Mouse (Mus musculus): ENCODE measurements around the gene S100a9. TPM values are rescaled to one million over a fixed set of nuclear protein-coding genes. Genes with fewer than 3 reads are reported as not detected.

The S100a9 gene
- polyA plus RNA-seq, 2 experiments: 431 to 836 TPM

DNA sequence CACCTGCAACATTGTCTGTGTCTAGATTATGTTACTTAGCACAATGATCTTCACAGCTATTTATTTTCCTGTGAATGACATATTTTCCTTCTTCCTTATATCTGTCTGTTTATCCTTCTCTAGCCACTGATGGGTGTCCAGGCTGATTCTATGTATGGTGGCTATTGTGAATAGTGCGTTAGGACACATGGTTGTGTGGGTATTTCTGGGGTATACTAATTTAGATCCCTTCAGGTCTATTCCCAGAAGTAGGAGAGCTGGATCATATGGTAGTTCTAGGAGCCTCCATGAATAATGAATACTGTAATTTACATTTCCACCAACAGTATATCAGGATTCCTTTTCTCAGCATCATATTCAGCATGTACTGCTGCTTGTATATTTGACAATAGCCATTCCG, 45.7 kb downstream of the S100a9 start:
- TF ChIP-seq CTCF (IDR thresholded peaks at IDR 0.05; ENCODE audit: low read depth) (no peak), EP300 (IDR thresholded peaks at IDR 0.05; ENCODE audit: low read depth) (no peak)
- no peak overlapping the region for H3K4me2 ChIP-seq (ENCODE audit: low read depth)
- H3K27me3 ChIP-seq (ENCODE audit: control insufficient read depth, insufficient read depth, low read length): no peaks in the 10 kb centered on the region
- no peaks in the 10 kb centered on the region for H3K9me3 ChIP-seq (ENCODE audit: control insufficient read depth, low read length)
- DNase-seq (ENCODE audit: low read depth in 3 of 3, low spot score in 3 of 3): no peak
- no peak overlapping the region for H3K9ac ChIP-seq (replicated peaks)
- H3K36me3 ChIP-seq (replicated peaks; ENCODE audit: control insufficient read depth, insufficient read depth, low read depth): no peaks in the 10 kb centered on the region
- WGBS (ENCODE audit: insufficient replicate concordance): 61% methylated on average over 2 of the region's 2 CpGs
- ATAC-seq (ENCODE audit: insufficient read depth): no peak
- H3K4me1 ChIP-seq (replicated peaks; ENCODE audit: control insufficient read depth in 2 of 2, insufficient read depth in 2 of 2, low read length in 1 of 2): no peaks in the 10 kb centered on the region
- no peak overlapping the region for H3K27ac ChIP-seq
- H3K4me3 ChIP-seq (ENCODE audit: insufficient read depth in 1 of 2, low read depth in 2 of 2, low read length in 2 of 2): no peak overlapping the region

DNA sequence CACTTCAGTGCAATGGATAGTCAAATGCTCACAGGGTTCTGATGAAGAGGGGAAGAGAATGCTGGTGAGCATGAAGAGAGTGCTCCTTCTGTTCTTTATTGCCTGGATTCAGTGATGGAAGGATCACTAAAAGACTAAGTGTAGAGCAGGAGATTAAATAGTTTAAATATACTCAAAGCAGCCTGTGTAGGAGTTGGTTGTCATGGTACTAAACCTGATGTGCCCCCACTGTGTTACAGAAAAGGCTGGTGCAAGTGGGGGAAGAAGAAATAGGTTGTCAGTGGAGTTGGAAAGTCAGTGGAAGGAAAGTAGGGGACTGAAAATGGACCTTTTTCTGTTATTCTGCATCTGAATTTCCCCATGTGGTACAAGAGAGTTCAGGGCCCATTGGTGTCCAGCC, 46.5 kb downstream of the S100a9 start:
- no peak for ATAC-seq (ENCODE audit: insufficient read depth)
- no peaks in the 10 kb centered on the region for H3K9me3 ChIP-seq (ENCODE audit: control insufficient read depth, low read length)
- no peaks in the 10 kb centered on the region for H3K27me3 ChIP-seq (ENCODE audit: control insufficient read depth, insufficient read depth, low read length)

DNA sequence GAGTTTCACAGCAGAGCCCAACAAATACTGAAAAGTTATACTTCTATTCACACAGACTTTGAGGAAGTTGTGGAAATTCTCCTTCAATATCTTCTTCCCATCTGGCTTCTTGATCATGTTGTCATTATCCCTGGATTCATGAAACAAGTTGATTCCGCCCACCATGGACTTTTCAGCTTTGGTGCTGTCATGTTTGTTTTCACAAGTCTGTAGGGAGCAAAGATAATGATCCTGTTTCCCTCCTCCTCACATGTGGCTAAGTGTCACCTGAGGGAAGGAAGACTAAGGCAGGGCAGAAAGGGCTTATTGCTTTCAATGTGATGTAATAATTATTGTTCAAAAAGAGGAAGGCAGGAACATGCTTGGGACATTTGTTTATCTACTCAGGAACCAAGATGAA, 48.2 kb downstream of the S100a9 start:
- ATAC-seq (ENCODE audit: insufficient read depth) (no peak), DNase-seq (ENCODE audit: low read depth in 3 of 3, low spot score in 3 of 3) (no peak)
- 38% methylated on average over 1 of the region's 1 CpGs for WGBS (ENCODE audit: insufficient replicate concordance)

More for the DNA sequence above, 46.5 kb downstream of the S100a9 start:
- no peaks in the 10 kb centered on the region for H3K36me3 ChIP-seq (replicated peaks; ENCODE audit: control insufficient read depth, insufficient read depth, low read depth)
- H3K4me2 ChIP-seq (ENCODE audit: low read depth): no peak overlapping the region
- no peak overlapping the region for H3K27ac ChIP-seq
- DNase-seq (ENCODE audit: low read depth in 3 of 3, low spot score in 3 of 3): no peak
- no peaks in the 10 kb centered on the region for H3K4me1 ChIP-seq (replicated peaks; ENCODE audit: control insufficient read depth in 2 of 2, insufficient read depth in 2 of 2, low read length in 1 of 2)
- TF ChIP-seq EP300 (IDR thresholded peaks at IDR 0.05; ENCODE audit: low read depth) (no peak), CTCF (IDR thresholded peaks at IDR 0.05; ENCODE audit: low read depth) (no peak)
- no peak overlapping the region for H3K4me3 ChIP-seq (ENCODE audit: insufficient read depth in 1 of 2, low read depth in 2 of 2, low read length in 2 of 2)
- no peak overlapping the region for H3K9ac ChIP-seq (replicated peaks)

DNA sequence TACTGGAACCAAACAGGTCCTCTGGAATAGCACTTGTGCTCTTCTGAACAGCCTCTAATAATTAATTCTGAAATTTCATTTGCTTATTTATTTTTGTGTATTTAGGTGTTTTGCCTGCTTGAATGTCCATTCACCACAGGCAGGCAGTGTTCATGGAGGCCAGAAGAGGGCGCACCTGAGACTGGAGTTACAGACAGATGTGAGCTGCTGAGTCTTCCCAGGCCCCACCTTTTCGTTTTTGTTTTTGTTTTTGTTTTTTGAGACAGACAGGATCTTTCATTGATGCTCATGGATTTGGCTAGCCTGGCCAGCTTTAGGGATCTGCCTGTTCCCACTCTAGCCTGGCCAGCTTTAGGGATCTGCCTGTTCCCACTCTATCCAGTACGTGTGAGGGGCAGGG, 51.3 kb downstream of the S100a9 start:
- Histone ChIP-seq H3K4me3 (ENCODE audit: insufficient read depth in 1 of 2, low read depth in 2 of 2, low read length in 2 of 2) (no peak overlapping the region), H3K4me2 (ENCODE audit: low read depth) (no peak overlapping the region), H3K9me3 (ENCODE audit: control insufficient read depth, low read length) (no peaks in the 10 kb centered on the region), H3K36me3 (replicated peaks; ENCODE audit: control insufficient read depth, insufficient read depth, low read depth) (no peaks in the 10 kb centered on the region), H3K4me1 (replicated peaks; ENCODE audit: control insufficient read depth in 2 of 2, insufficient read depth in 2 of 2, low read length in 1 of 2) (no peaks in the 10 kb centered on the region), H3K27ac (no peak overlapping the region), H3K27me3 (ENCODE audit: control insufficient read depth, insufficient read depth, low read length) (no peaks in the 10 kb centered on the region), H3K9ac (replicated peaks) (no peak overlapping the region)
- TF ChIP-seq CTCF (IDR thresholded peaks at IDR 0.05; ENCODE audit: low read depth): peak; percentile 75
- no peak for TF ChIP-seq EP300 (IDR thresholded peaks at IDR 0.05; ENCODE audit: low read depth)
- no peak for DNase-seq (ENCODE audit: low read depth in 3 of 3, low spot score in 3 of 3)
- no peak for ATAC-seq (ENCODE audit: insufficient read depth)
- WGBS (ENCODE audit: insufficient replicate concordance): 32% methylated on average over 3 of the region's 3 CpGs

More for the DNA sequence above, 48.2 kb downstream of the S100a9 start:
- Histone ChIP-seq H3K9me3 (ENCODE audit: control insufficient read depth, low read length) (no peaks in the 10 kb centered on the region), H3K36me3 (replicated peaks; ENCODE audit: control insufficient read depth, insufficient read depth, low read depth) (no peaks in the 10 kb centered on the region), H3K9ac (replicated peaks) (no peak overlapping the region), H3K27me3 (ENCODE audit: control insufficient read depth, insufficient read depth, low read length) (no peaks in the 10 kb centered on the region), H3K27ac (no peak overlapping the region), H3K4me1 (replicated peaks; ENCODE audit: control insufficient read depth in 2 of 2, insufficient read depth in 2 of 2, low read length in 1 of 2) (no peaks in the 10 kb centered on the region), H3K4me3 (ENCODE audit: insufficient read depth in 1 of 2, low read depth in 2 of 2, low read length in 2 of 2) (no peak overlapping the region), H3K4me2 (ENCODE audit: low read depth) (no peak overlapping the region)
- TF ChIP-seq EP300 (IDR thresholded peaks at IDR 0.05; ENCODE audit: low read depth) (no peak), CTCF (IDR thresholded peaks at IDR 0.05; ENCODE audit: low read depth) (no peak)

Other genes starting within 250 kb of the S100a9 start
- gene Npr1, start 229.9 kb downstream of the S100a9 start, polyA plus RNA-seq (2012; rRNA removed): 6.5 and 7.2 TPM in 2 replicates
- gene Npr1, start 229.9 kb downstream of the S100a9 start, polyA plus RNA-seq (2014; fragmentation: Nextera tagmentation; extraction: Ambion mirVana): 2.8 and 4.0 TPM in 2 replicates
- gene Ilf2, start 219.6 kb downstream of the S100a9 start, polyA plus RNA-seq (2012; rRNA removed): 23.3 and 34.5 TPM in 2 replicates
- gene Ilf2, start 219.6 kb downstream of the S100a9 start, polyA plus RNA-seq (2014; fragmentation: Nextera tagmentation; extraction: Ambion mirVana): 46.5 and 48.9 TPM in 2 replicates
- 7.4 and 9.3 TPM in 2 replicates for gene Snapin, start 204.7 kb downstream of the S100a9 start, polyA plus RNA-seq (2012; rRNA removed)
- gene Snapin, start 204.7 kb downstream of the S100a9 start, polyA plus RNA-seq (2014; fragmentation: Nextera tagmentation; extraction: Ambion mirVana): 17.0 and 18.7 TPM in 2 replicates
- gene Chtop, start 186.2 kb downstream of the S100a9 start, polyA plus RNA-seq (2012; rRNA removed): 33.6 and 49.9 TPM in 2 replicates
- gene Chtop, start 186.2 kb downstream of the S100a9 start, polyA plus RNA-seq (2014; fragmentation: Nextera tagmentation; extraction: Ambion mirVana): 29.7 and 32.7 TPM in 2 replicates
- 9.2 and 14.9 TPM in 2 replicates for gene S100a1, start 181.3 kb downstream of the S100a9 start, polyA plus RNA-seq (2012; rRNA removed)
- gene S100a1, start 181.3 kb downstream of the S100a9 start, polyA plus RNA-seq (2014; fragmentation: Nextera tagmentation; extraction: Ambion mirVana): 20.8 and 27.1 TPM in 2 replicates
- gene S100a13, start 181.3 kb downstream of the S100a9 start, polyA plus RNA-seq (2012; rRNA removed): 7.4 and 11.1 TPM in 2 replicates
- 18.0 and 19.7 TPM in 2 replicates for gene S100a13, start 181.3 kb downstream of the S100a9 start, polyA plus RNA-seq (2014; fragmentation: Nextera tagmentation; extraction: Ambion mirVana)
- gene S100a14, start 168.9 kb downstream of the S100a9 start, polyA plus RNA-seq (2012; rRNA removed): 0.11 and 0.13 TPM in 2 replicates
- not detected in 2 replicates for gene S100a14, start 168.9 kb downstream of the S100a9 start, polyA plus RNA-seq (2014; fragmentation: Nextera tagmentation; extraction: Ambion mirVana)
- gene S100a16, start 158.5 kb downstream of the S100a9 start, polyA plus RNA-seq (2012; rRNA removed): 12.3 and 15.5 TPM in 2 replicates
- gene S100a16, start 158.5 kb downstream of the S100a9 start, polyA plus RNA-seq (2014; fragmentation: Nextera tagmentation; extraction: Ambion mirVana): 24.1 and 24.9 TPM in 2 replicates
- not detected in 2 replicates for gene S100a3, start 135.1 kb downstream of the S100a9 start, polyA plus RNA-seq (2012; rRNA removed)
- 0.20 TPM in 1 of 2 replicates, not detected in the other for gene S100a3, start 135.1 kb downstream of the S100a9 start, polyA plus RNA-seq (2014; fragmentation: Nextera tagmentation; extraction: Ambion mirVana)
- not detected in 2 replicates for gene S100a2, start 105.5 kb downstream of the S100a9 start, polyA plus RNA-seq (2012; rRNA removed)
- not detected in 2 replicates for gene S100a2, start 105.5 kb downstream of the S100a9 start, polyA plus RNA-seq (2014; fragmentation: Nextera tagmentation; extraction: Ambion mirVana)
- gene Gm42674, start 93.8 kb downstream of the S100a9 start, polyA plus RNA-seq (2012; rRNA removed): not detected in 2 replicates
- gene Gm42674, start 93.8 kb downstream of the S100a9 start, polyA plus RNA-seq (2014; fragmentation: Nextera tagmentation; extraction: Ambion mirVana): not detected in 2 replicates
- 1.0 and 2.0 TPM in 2 replicates for gene S100a4, start 92.0 kb downstream of the S100a9 start, polyA plus RNA-seq (2012; rRNA removed)
- gene S100a4, start 92.0 kb downstream of the S100a9 start, polyA plus RNA-seq (2014; fragmentation: Nextera tagmentation; extraction: Ambion mirVana): 0.73 and 1.0 TPM in 2 replicates
- not detected in 2 replicates for gene S100a5, start 87.2 kb downstream of the S100a9 start, polyA plus RNA-seq (2012; rRNA removed)
- not detected in 2 replicates for gene S100a5, start 87.2 kb downstream of the S100a9 start, polyA plus RNA-seq (2014; fragmentation: Nextera tagmentation; extraction: Ambion mirVana)
- 3.4 and 5.4 TPM in 2 replicates for gene S100a6, start 82.8 kb downstream of the S100a9 start, polyA plus RNA-seq (2012; rRNA removed)
- 7.2 and 13.6 TPM in 2 replicates for gene S100a6, start 82.8 kb downstream of the S100a9 start, polyA plus RNA-seq (2014; fragmentation: Nextera tagmentation; extraction: Ambion mirVana)
- gene S100a7a, start 41.7 kb downstream of the S100a9 start, polyA plus RNA-seq (2012; rRNA removed): not detected in 2 replicates
- gene S100a7a, start 41.7 kb downstream of the S100a9 start, polyA plus RNA-seq (2014; fragmentation: Nextera tagmentation; extraction: Ambion mirVana): not detected in 2 replicates
- gene S100a8, start 26.7 kb downstream of the S100a9 start, polyA plus RNA-seq (2012; rRNA removed): 203 and 418 TPM in 2 replicates
- gene S100a8, start 26.7 kb downstream of the S100a9 start, polyA plus RNA-seq (2014; fragmentation: Nextera tagmentation; extraction: Ambion mirVana): 838 and 1,223 TPM in 2 replicates
- 0.02 TPM in 1 of 2 replicates, not detected in the other for gene Pglyrp4, start 31.2 kb upstream of the S100a9 start, polyA plus RNA-seq (2012; rRNA removed)
- gene Pglyrp4, start 31.2 kb upstream of the S100a9 start, polyA plus RNA-seq (2014; fragmentation: Nextera tagmentation; extraction: Ambion mirVana): 0.06 TPM in 1 of 2 replicates, not detected in the other
- gene Gm5849, start 82.2 kb upstream of the S100a9 start, polyA plus RNA-seq (2012; rRNA removed): not detected in 2 replicates
- gene Gm5849, start 82.2 kb upstream of the S100a9 start, polyA plus RNA-seq (2014; fragmentation: Nextera tagmentation; extraction: Ambion mirVana): not detected in 2 replicates

Data from liver, embryonic 14.5 days (tissue).